Mouse (Mus musculus) intestine, embryonic 15.5 days (tissue): Measurements from ENCODE around the gene Gtf2h4. TPM values are rescaled to one million over a fixed set of nuclear protein-coding genes. Genes with fewer than 3 reads are reported as not detected.

Source experiments
- polyA plus RNA-seq: library from polyadenylated mRNA; unstranded; fragments of >200 nt; fragmentation: Nextera tagmentation; extraction: Ambion mirVana; gene quantifications from 2 replicates; pipeline ENCODE4 v1.2.1, GENCODE M21; 2015

Gene Gtf2h4
- polyA plus RNA-seq, 1 experiment from 2014 or later, result 43.8 TPM

Other genes with a start within 250 kb of the Gtf2h4 start
- 1.7 and 2.1 TPM in 2 replicates for gene H2-Q6, start 248.9 kb downstream of the Gtf2h4 start, polyA plus RNA-seq
- 6.5 and 6.7 TPM in 2 replicates for gene H2-Q7, start 234.6 kb downstream of the Gtf2h4 start, polyA plus RNA-seq
- gene H2-Q10, start 203.7 kb downstream of the Gtf2h4 start, polyA plus RNA-seq, result 38.8 and 51.7 TPM in 2 replicates
- gene Pou5f1, start 167.7 kb downstream of the Gtf2h4 start, polyA plus RNA-seq, result not detected in 2 replicates
- 63.6 and 66.4 TPM in 2 replicates for gene Tcf19, start 156.9 kb downstream of the Gtf2h4 start, polyA plus RNA-seq
- gene Cchcr1, start 156.6 kb downstream of the Gtf2h4 start, polyA plus RNA-seq, result 15.4 and 15.8 TPM in 2 replicates
- 0.40 and 0.80 TPM in 2 replicates for gene Psors1c2, start 140.5 kb downstream of the Gtf2h4 start, polyA plus RNA-seq
- 0.05 TPM in 1 of 2 replicates, not detected in the other for gene Cdsn, start 121.6 kb downstream of the Gtf2h4 start, polyA plus RNA-seq
- not detected in 2 replicates for gene 2300002M23Rik, start 106.3 kb downstream of the Gtf2h4 start, polyA plus RNA-seq
- gene Sfta2, start 72.2 kb downstream of the Gtf2h4 start, polyA plus RNA-seq, result 2.6 and 2.8 TPM in 2 replicates
- gene Gm9573, start 47.1 kb downstream of the Gtf2h4 start, polyA plus RNA-seq, result not detected in 2 replicates
- gene Mucl3, start 30.0 kb downstream of the Gtf2h4 start, polyA plus RNA-seq, result 0.39 and 0.44 TPM in 2 replicates
- 18.3 and 18.9 TPM in 2 replicates for gene Vars2, start 6.1 kb downstream of the Gtf2h4 start, polyA plus RNA-seq
- gene Ddr1, start 30.9 kb upstream of the Gtf2h4 start, polyA plus RNA-seq, result 54.0 and 54.2 TPM in 2 replicates
- gene Ier3, start 147.9 kb upstream of the Gtf2h4 start, polyA plus RNA-seq, result 13.9 and 14.4 TPM in 2 replicates
- 49.1 and 49.4 TPM in 2 replicates for gene Flot1, start 149.5 kb upstream of the Gtf2h4 start, polyA plus RNA-seq
- gene Tubb5, start 164.6 kb upstream of the Gtf2h4 start, polyA plus RNA-seq, result 729 and 776 TPM in 2 replicates
- 14.9 and 16.1 TPM in 2 replicates for gene Mdc1, start 167.8 kb upstream of the Gtf2h4 start, polyA plus RNA-seq
- gene Nrm, start 187.6 kb upstream of the Gtf2h4 start, polyA plus RNA-seq, result 48.5 and 51.7 TPM in 2 replicates
- gene Ppp1r18, start 191.9 kb upstream of the Gtf2h4 start, polyA plus RNA-seq, result 19.6 TPM in 2 replicates
- gene Dhx16, start 206.1 kb upstream of the Gtf2h4 start, polyA plus RNA-seq, result 43.1 and 44.2 TPM in 2 replicates
- 25.5 and 31.9 TPM in 2 replicates for gene 2310061I04Rik, start 223.7 kb upstream of the Gtf2h4 start, polyA plus RNA-seq
- gene Atat1, start 236.3 kb upstream of the Gtf2h4 start, polyA plus RNA-seq, result 47.2 and 47.7 TPM in 2 replicates
- gene Mrps18b, start 242.7 kb upstream of the Gtf2h4 start, polyA plus RNA-seq, result 126 and 139 TPM in 2 replicates
- gene Ppp1r10, start 242.7 kb upstream of the Gtf2h4 start, polyA plus RNA-seq, result 32.4 and 32.9 TPM in 2 replicates